Mouse (Mus musculus) cerebellum, adult 11-12 months (tissue): ENCODE results near the gene Fbxw8.
A peak's percentile ranks its signal among the peaks of the same experiment; 100 is the strongest.

Source experiments
- DNase-seq: peaks from one replicate; pipeline ENCODE4 v3.0.0; 2022

Gene Fbxw8

DNA sequence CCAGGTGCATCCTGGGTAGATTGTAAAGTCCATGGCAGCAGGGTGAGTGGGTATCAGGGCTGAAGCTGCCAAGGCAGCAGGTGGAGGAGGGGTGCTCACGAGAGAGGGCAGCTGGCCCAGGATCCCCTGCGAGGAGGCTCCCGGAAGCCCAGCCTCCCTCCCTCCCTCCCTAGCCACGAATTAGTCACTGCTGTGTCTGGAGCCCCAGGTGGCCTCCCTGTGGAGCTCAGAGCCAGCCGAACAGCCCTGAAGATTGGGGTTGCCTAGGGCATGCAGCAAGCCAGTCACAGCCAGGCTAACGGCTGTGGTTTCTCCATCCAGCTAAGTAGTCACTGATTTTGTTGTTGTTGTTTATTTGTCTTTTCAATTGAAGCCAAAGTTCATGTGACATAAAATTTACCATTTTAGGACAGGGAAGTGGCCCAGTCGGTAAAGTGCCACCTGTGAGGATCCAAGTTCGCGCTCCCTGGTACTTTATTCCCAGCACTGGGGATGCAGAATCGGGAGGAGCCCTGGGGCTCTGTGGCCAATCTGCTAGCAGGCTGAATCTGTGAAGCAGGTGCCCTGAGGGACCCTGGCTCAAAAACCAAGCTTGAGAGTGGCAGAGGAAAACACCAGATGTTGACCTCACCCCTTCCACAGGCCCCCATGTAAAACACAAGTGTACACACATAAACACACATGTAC lies 117.3 kb downstream of the Fbxw8 start:
- DNase-seq, result peak; percentile 83

- peak; percentile 66 for DNase-seq
Measured at GRCm38 (mm10) chr5:118036888-118037797, 118.1 kb downstream of the Fbxw8 start.

GRCm38 (mm10) chr5:118035786-118036185 lies 119.5 kb downstream of the Fbxw8 start:
- DNase-seq, result no peak

DNA sequence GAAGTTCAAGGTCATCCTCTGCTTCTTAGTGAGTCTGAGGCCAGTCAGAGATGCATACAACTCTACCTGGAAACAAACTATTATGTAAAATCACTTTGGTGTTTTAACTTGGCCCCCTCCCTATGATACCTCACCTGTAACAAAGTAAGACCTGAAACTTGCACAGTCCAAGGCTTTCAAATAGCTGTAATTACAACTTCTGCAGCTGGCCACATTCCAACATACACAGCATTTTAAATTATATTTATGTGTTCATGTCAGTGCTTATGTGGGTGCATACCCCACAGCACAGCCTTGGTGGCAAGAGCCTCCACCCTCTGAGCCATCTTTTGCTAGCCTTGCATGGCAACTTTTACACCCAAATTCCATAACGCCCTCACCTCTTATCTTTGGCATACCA lies 120.6 kb downstream of the Fbxw8 start:
- no peak for DNase-seq

GRCm38 (mm10) chr5:118033740-118034139 lies 121.5 kb downstream of the Fbxw8 start:
- no peak for DNase-seq

DNA sequence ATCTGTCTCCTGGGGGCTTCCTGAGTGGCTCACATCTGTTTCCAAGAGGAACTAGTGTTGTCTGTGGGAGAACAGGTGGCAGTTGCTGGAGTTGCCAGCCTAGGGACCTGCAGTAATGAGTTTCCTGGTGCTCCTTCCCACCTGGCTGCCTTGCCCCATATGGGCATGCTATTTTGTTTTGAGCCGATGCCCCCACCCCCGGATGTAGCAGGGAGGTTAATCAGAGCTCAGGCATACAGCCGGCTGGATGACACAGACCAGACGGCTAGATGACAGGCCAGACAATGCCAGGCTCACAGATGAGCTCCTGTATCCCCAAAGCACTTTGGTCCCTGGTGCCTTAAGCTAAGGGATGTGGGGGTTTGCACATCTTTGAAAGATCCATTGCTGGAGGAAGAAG lies 121.9 kb downstream of the Fbxw8 start:
- DNase-seq, result peak; percentile 77

DNA sequence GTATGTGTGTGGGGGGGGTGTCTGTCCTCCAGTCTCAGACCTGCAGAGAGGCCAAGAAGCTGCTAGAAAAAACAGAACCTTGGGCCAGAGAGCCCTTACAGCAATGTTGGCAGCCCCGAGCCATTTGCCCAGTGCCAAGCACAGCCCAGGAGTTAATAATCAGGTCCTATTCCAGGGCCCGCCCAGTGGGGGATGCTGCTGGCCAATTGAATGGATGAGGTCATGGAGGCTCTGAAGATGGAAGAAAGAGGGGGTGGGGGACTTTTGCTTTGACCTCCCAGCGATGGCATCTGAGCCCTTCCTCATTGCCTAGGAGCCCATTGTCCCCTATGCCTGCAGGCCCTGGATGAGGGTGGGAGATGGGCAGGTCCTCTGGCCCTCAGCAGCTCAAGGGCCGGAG lies 123.8 kb downstream of the Fbxw8 start:
- DNase-seq, result peak; percentile 78

DNA sequence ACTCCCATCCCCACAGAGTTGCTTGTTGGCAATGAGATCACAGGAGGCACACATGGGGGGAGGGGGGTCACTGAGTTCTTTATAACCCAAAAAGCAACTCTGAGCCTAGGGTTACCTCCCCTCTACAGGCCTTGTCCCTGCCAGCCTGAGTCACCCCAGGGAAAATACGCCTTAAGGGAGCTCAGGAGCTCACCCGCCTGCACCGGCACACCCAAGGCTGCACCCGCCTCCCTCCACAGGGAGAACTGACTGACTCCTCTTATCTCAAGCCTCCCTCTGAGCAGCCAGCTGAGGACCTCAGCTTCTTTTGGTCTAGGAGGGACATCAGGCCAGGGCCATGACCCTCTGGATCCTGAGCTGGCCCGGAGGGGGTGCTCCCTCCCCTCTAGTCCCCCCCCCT lies 124.2 kb downstream of the Fbxw8 start:
- peak; percentile 60 for DNase-seq

DNA sequence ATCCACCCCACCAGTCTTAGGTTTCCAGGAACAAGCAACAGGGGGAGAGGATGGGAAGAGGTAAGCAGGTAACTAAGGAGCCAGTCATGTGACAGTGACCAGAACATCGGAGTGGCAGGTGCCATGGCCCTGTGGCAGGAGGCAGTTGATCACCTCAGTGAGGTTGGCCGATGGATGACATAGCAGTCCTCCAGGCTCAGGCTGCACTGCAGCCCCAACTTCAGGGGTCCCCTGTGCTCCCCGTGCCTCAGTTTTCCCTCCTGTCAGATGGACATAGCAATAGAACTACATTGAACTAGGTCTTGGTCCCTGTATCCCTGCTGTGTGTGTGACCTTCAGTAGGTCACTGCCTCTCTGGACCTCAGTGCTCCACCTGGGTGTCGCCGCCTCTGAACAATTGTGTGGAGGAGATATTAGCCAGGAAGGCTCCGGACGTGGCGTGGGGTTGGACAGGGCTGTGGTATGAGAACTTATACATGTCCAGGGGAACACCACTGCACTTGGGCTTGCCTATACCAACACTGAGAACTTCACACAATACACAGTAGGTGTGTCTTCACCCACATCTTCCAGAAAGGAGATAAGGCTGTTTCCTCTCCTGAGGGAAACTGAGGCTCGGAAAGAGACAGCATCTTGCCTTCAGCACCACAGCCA lies 125.1 kb downstream of the Fbxw8 start:
- peak; percentile 62 for DNase-seq

- DNase-seq, result peak; percentile 81
Measured at GRCm38 (mm10) chr5:118029420-118029819, 125.8 kb downstream of the Fbxw8 start.

DNA sequence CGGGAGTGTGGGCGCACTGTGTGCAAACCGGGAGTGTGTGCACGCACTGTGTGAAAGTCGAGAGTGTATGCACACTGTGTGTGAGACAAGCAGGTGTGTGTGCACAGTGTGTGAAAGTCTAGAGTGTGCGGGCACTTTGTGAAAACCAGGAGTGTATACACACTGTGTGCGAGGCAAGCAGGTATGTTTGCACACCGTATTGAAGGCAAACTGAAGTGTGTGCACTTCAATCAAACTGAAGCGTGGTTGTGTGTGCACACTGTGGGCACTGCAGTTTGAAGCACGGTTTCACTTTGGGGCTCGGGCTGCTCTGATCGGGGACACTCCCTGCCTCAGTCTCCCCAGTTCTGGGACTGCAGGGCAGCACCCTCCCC lies 126.2 kb downstream of the Fbxw8 start:
- no peak for DNase-seq

DNA sequence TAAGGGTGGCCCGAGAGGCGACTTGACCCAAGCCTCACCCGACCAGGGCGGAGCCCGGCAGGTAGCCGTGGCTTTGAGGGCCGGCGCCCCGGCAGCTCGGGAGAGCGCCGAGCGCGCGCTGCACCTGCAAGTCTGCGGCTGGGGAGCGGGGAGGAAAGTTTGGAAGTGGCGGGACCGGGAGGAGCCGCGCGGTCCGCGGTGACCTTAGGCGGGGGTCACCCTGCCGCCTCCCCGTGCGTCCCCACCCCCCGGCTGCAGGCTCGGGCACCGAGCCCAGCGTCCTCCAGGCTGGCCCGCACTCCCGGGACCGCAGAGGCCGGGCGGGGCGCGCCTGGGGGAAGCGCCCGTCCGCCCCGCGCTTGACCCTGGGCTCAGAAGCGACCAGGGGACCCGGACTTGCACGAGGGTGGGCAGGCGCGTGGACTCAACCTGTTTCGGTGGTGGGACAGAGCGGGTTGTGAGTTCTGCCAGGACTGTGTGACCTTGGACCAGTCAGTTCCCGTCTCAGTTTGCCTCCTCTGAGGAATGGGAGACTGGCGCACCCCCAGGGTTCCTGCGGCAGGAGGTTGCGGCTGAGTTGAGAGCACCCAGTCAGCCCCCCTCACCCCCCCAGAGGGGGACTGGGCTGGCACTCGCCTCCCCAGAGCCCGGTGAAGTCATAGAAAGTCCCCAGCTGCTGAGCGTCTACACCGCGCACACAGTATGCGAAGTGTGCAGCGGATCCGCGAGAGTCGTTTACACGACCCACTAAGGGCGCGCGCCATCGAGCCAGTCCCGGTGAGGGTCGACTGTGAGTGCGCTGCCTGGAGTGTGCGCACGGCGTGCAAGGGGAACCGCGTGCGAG lies 126.9 kb downstream of the Fbxw8 start:
- peak; percentile 73 for DNase-seq

GRCm38 (mm10) chr5:118027698-118028190 lies 127.5 kb downstream of the Fbxw8 start, which contains the start of gene Tesc:
TSS of gene Tesc (plus strand) at chr5:118027743.
- peak; percentile 74 for DNase-seq

- peak; percentile 74 for DNase-seq
Measured at GRCm38 (mm10) chr5:118027101-118027697, 128.1 kb downstream of the Fbxw8 start.

GRCm38 (mm10) chr5:118026343-118026742 lies 128.9 kb downstream of the Fbxw8 start:
- peak; percentile 57 for DNase-seq

- peak; percentile 58 for DNase-seq
Measured at GRCm38 (mm10) chr5:118025880-118026279, 129.4 kb downstream of the Fbxw8 start.

DNA sequence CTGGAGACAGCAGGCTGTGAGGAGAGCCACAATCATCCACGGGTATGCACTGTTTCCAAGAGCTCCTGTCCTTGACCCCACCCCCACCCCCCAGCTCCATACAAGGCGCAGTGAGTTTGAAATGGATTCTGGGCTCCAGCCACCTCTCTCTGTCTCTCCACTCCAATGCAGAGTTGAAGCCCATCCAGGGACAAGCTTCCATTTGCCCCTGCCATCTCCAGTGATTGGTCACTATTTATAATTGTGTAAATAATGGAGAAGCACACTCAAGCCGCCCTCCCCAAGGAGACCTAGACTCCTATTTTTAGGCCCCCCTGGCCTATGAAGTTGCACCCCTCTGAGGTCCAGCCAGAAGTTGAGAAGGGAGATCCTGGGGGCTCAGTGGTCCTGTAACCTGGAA lies 132.2 kb downstream of the Fbxw8 start:
- no peak for DNase-seq

GRCm38 (mm10) chr5:118019905-118020304 lies 135.4 kb downstream of the Fbxw8 start:
- DNase-seq, result no peak

DNA sequence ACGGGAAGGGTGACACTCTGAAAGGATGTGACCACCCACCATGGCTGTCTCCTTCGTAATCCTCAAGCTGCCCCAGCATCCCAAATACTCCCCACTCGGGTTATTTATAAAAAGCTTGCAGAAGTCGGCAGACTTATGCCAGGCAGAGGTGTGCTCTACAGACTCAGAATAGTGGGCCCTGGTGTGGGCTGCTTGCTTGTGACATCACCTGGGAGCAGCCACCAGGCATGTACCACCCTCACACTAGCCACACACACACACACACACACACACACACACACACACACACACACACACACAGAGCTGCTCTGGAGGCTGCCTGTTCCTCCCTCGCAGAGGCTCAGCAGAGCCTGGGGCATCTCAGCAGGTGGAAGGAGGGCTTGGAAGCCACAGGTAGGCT lies 137.7 kb downstream of the Fbxw8 start:
- no peak for DNase-seq

- DNase-seq, result no peak
Measured at GRCm38 (mm10) chr5:118015669-118016068, 139.6 kb downstream of the Fbxw8 start.

DNA sequence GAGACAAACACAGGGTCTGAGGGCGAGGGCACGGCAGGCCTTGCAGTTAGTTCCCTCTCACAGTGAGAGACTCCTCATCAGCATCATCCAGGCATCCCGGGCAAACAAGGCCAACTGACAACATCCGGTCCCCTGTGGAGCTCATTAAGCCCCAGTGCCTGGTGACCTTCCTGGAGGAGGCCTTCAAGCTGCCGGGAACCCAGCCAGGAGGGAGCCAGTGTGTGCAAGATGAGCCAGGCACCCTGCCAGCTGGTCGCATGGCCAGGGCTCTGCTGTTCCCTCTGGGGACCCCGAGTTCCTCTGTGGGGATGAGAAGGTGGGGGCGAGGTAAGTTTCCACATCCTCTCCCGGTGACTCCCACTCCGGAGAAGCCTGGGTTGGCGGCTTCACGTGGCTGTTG lies 140.2 kb downstream of the Fbxw8 start:
- DNase-seq, result peak; percentile 87
